Mouse (Mus musculus) stomach, embryonic 15.5 days (tissue): ENCODE results near the gene Itpr1. TPM values are rescaled to one million over a fixed set of nuclear protein-coding genes. Genes with fewer than 3 reads are reported as not detected.

ENCODE experiments used
- microRNA-seq: library from miRNA; unstranded; fragments of <30 nt; microRNA quantifications from one replicate; pipeline ENCODE4, GENCODE M21; 2016
- polyA plus RNA-seq: library from polyadenylated mRNA; unstranded; fragments of >200 nt; fragmentation: Nextera tagmentation; extraction: Ambion mirVana; gene quantifications from 2 replicates; pipeline ENCODE4 v1.2.1, GENCODE M21; 2015

Itpr1 gene
- polyA plus RNA-seq, 1 experiment from 2014 or later: 9.4 TPM

Small RNAs within 50 kb of the gene (microRNA-seq; reads per million reads assigned to microRNA genes)
- not detected for gene Mir7661

Other genes starting within 250 kb of the Itpr1 start
- gene Setmar, start 148.1 kb upstream of the Itpr1 start, polyA plus RNA-seq: 6.1 and 6.6 TPM in 2 replicates
- 23.1 and 26.1 TPM in 2 replicates for gene Sumf1, start 27.5 kb upstream of the Itpr1 start, polyA plus RNA-seq